8 mouse cellular contexts compared by ENCODE assay signal in genomic region chr7:142457227-142457811, GRCm38 (mm10). TPM values are rescaled to one million over a fixed set of nuclear protein-coding genes. Genes with fewer than 3 reads are reported as not detected.
DNase-seq lines count a peak whose midpoint lies in the region; ATAC-seq lines count a peak whose summit lies in the region.

No protein-coding gene starts in this region.

- no peaks in the 10 kb centered on the region for H3K27me3 ChIP-seq in forebrain, embryonic 12.5 days
- H3K27me3 ChIP-seq in hindbrain, embryonic 15.5 days, result no peaks in the 10 kb centered on the region

- WGBS in forebrain, embryonic 12.5 days, result 25% methylated on average over 3 of the region's 3 CpGs
- 27% methylated on average over 3 of the region's 3 CpGs for WGBS in hindbrain, embryonic 15.5 days

- H3K27ac ChIP-seq in forebrain, embryonic 12.5 days, result peak overlapping the region; percentile 77
- peak overlapping the region; percentile 71 for H3K27ac ChIP-seq in hindbrain, embryonic 15.5 days (replicated peaks)

- ATAC-seq in cerebellum, adult (ENCODE audit: insufficient number of reproducible peaks, low FRiP score, low TSS enrichment), result peak; percentile 77; the same call in 1 of the 2 replicates
- ATAC-seq in forebrain, embryonic 12.5 days (ENCODE audit: low FRiP score), result peak; percentile 72
- peak; percentile 77 for ATAC-seq in hindbrain, embryonic 15.5 days (ENCODE audit: low FRiP score, low read depth)
- no peak for ATAC-seq in megakaryocyte progenitor cell, adult 5-6 weeks (replicated peaks; ENCODE audit: poor library complexity)

- peaks cover 26% of the 10 kb centered on the region for H3K4me1 ChIP-seq in forebrain, embryonic 12.5 days
- H3K4me1 ChIP-seq in hindbrain, embryonic 15.5 days (replicated peaks), result peaks cover 19% of the 10 kb centered on the region

- intact Hi-C loops in left cerebral cortex, postnatal 10 days (cut with DNase I), result no loop called here

- no peak overlapping the region for H3K9ac ChIP-seq in forebrain, embryonic 12.5 days
- H3K9ac ChIP-seq in hindbrain, embryonic 15.5 days, result no peak overlapping the region

- DNase-seq in left cerebral cortex, postnatal 10 days (ENCODE audit: extremely low spot score in 1 of 2, low spot score in 2 of 2), result peak; percentile 54 to 65
- no peak for DNase-seq in left cerebral cortex, adult 8-10 months (ENCODE audit: low spot score in 2 of 2)
- peak; percentile 44 for DNase-seq in mesoderm, embryonic 11.5 days (ENCODE audit: low read depth, low spot score)
- DNase-seq in spleen, postnatal 4 days (ENCODE audit: low spot score in 2 of 2), result no peak

- H3K4me2 ChIP-seq in forebrain, embryonic 12.5 days, result no peak overlapping the region
- H3K4me2 ChIP-seq in hindbrain, embryonic 15.5 days, result no peak overlapping the region

- no peak overlapping the region for H3K4me3 ChIP-seq in forebrain, embryonic 12.5 days (replicated peaks)
- no peak overlapping the region for H3K4me3 ChIP-seq in hindbrain, embryonic 15.5 days

- H3K36me3 ChIP-seq in forebrain, embryonic 12.5 days (replicated peaks), result no peaks in the 10 kb centered on the region
- no peaks in the 10 kb centered on the region for H3K36me3 ChIP-seq in hindbrain, embryonic 15.5 days

- H3K9me3 ChIP-seq in forebrain, embryonic 12.5 days, result no peaks in the 10 kb centered on the region
- H3K9me3 ChIP-seq in hindbrain, embryonic 15.5 days, result no peaks in the 10 kb centered on the region

RNA-seq across cellular contexts. Expression of gene Lsp1, which starts 3.3 kb away (rescaled TPM):
- total RNA-seq in left cerebral cortex, postnatal 10 days (2021), result 1 to 10 TPM; 5.2 to 8.1 TPM
- total RNA-seq in left cerebral cortex, adult 8-10 months (2022), result 10 to 100 TPM; 10.8 to 18.8 (median 13.9) TPM
- 5.4 and 6.3 TPM in 2 replicates for polyA plus RNA-seq in forebrain, embryonic 12.5 days (2016; fragmentation: Nextera tagmentation; extraction: Ambion mirVana)
- polyA plus RNA-seq in hindbrain, embryonic 15.5 days (2015; fragmentation: Nextera tagmentation; extraction: Ambion mirVana), result 4.5 and 7.6 TPM in 2 replicates
- total RNA-seq in megakaryocyte progenitor cell, adult 5-6 weeks (2015), result 45.9 and 75.5 TPM in 2 replicates
- 65.5 and 67.5 TPM in 2 replicates for total RNA-seq in megakaryocyte progenitor cell, adult 5-6 weeks (2017)

RNA-seq across cellular contexts. Expression of gene Tnni2, which starts 15.7 kb away (rescaled TPM):
- total RNA-seq in left cerebral cortex, postnatal 10 days (2021), result under 1 TPM in 1 of 2 experiments, not detected in 1; 0.83 TPM
- 1 to 10 TPM; 1.9 to 9.6 (median 5.2) TPM for total RNA-seq in left cerebral cortex, adult 8-10 months (2022)
- 1.3 TPM in 1 of 2 replicates, not detected in the other for polyA plus RNA-seq in forebrain, embryonic 12.5 days (2016; fragmentation: Nextera tagmentation; extraction: Ambion mirVana)
- polyA plus RNA-seq in hindbrain, embryonic 15.5 days (2015; fragmentation: Nextera tagmentation; extraction: Ambion mirVana), result 0.79 and 1.4 TPM in 2 replicates
- total RNA-seq in megakaryocyte progenitor cell, adult 5-6 weeks (2015), result 6.0 and 8.0 TPM in 2 replicates
- 2.4 and 7.7 TPM in 2 replicates for total RNA-seq in megakaryocyte progenitor cell, adult 5-6 weeks (2017)

RNA-seq across cellular contexts. Expression of gene Syt8, which starts 22.7 kb away (rescaled TPM):
- not detected for total RNA-seq in left cerebral cortex, postnatal 10 days (2021)
- not detected for total RNA-seq in left cerebral cortex, adult 8-10 months (2022)
- not detected in 2 replicates for polyA plus RNA-seq in forebrain, embryonic 12.5 days (2016; fragmentation: Nextera tagmentation; extraction: Ambion mirVana)
- polyA plus RNA-seq in hindbrain, embryonic 15.5 days (2015; fragmentation: Nextera tagmentation; extraction: Ambion mirVana), result not detected in 2 replicates
- not detected in 2 replicates for total RNA-seq in megakaryocyte progenitor cell, adult 5-6 weeks (2015)
- total RNA-seq in megakaryocyte progenitor cell, adult 5-6 weeks (2017), result not detected in 2 replicates

RNA-seq across cellular contexts. Expression of gene Tnnt3, which starts 41.3 kb away (rescaled TPM):
- not detected for total RNA-seq in left cerebral cortex, postnatal 10 days (2021)
- 10 to 100 TPM in 1 of 4 experiments, 1 to 10 TPM in 2, under 1 TPM in 1; 0.88 to 14.3 (median 6.5) TPM for total RNA-seq in left cerebral cortex, adult 8-10 months (2022)
- polyA plus RNA-seq in forebrain, embryonic 12.5 days (2016; fragmentation: Nextera tagmentation; extraction: Ambion mirVana), result 0.78 TPM in 1 of 2 replicates, not detected in the other
- polyA plus RNA-seq in hindbrain, embryonic 15.5 days (2015; fragmentation: Nextera tagmentation; extraction: Ambion mirVana), result 3.3 and 3.6 TPM in 2 replicates
- 0.20 TPM in 1 of 2 replicates, not detected in the other for total RNA-seq in megakaryocyte progenitor cell, adult 5-6 weeks (2015)
- total RNA-seq in megakaryocyte progenitor cell, adult 5-6 weeks (2017), result not detected in 2 replicates

Comparison
In these comparisons a context has a peak if more than half of its experiments do, and no peak if none do; other contexts are left out.
1. DNase-seq: peak in left cerebral cortex, postnatal 10 days (2 of 2) and mesoderm, embryonic 11.5 days (single experiment); none in left cerebral cortex, adult 8-10 months (0 of 2) and spleen, postnatal 4 days (0 of 2).